9 mouse cellular contexts compared by ENCODE assay signal in the genomic region with DNA sequence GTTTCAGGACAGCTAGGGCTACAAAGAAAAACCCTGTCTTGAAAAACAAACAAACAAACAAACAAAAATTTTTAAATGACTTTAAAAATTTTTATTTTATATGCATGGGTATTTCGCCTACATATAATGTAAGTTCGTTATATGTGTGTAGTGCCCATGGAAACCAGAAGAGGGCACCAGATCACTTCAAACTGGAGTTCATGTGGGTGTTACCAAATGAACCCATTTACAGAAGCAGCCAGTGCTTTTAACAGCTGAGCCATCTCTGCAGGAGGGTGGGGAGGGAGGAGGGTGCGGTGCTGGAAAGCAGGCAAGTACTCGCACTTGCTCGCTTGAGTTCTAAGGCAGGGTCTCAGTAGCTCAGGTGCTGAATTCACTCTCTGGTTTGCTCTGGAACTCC. TPM values are rescaled to one million over a fixed set of nuclear protein-coding genes. Genes with fewer than 3 reads are reported as not detected.
DNase-seq lines count a peak whose midpoint lies in the region; TF ChIP-seq lines count a peak whose summit lies in the region.
"Had no signal": no experiment of that assay in that cellular context is flagged by ENCODE, and none has a peak within 500 bp of the region (broad histone marks: within the 10 kb centered on the region; RNA-seq: fewer than 3 reads in every experiment).

No protein-coding gene starts in this region.

- H3K36me3 ChIP-seq in testis, adult 2 months (ENCODE audit: control insufficient read depth, insufficient read depth, low read length), result no peaks in the 10 kb centered on the region; the same call in 1 of the 2 replicates

- DNase-seq in heart, postnatal 10 days, result peak; percentile 40 to 64
- DNase-seq in heart, postnatal 25 days (ENCODE audit: low spot score), result no peak
- DNase-seq in testis, postnatal 14 days (ENCODE audit: low spot score), result no peak
- DNase-seq in embryo, embryonic 11 days, result peak; percentile 62
- DNase-seq in lung, postnatal 10 days, result peak; percentile 73
- DNase-seq in thymus, postnatal 25 days, result peak; percentile 63
- no peak for DNase-seq in adrenal gland, adult 2 months

- intact Hi-C loops in heart, postnatal 10 days (cut with DNase I), result no loop called here
- intact Hi-C loops in heart, postnatal 25 days (cut with DNase I), result no loop called here

- no peaks in the 10 kb centered on the region for H3K4me1 ChIP-seq in testis, adult 2 months (ENCODE audit: control insufficient read depth, insufficient read depth, low read length)
- H3K4me1 ChIP-seq: embryonic facial prominence, embryonic 13.5 days had no signal

- no peaks in the 10 kb centered on the region for H3K27me3 ChIP-seq in testis, adult 2 months (ENCODE audit: control insufficient read depth, insufficient read depth, low read length)
- H3K27me3 ChIP-seq: embryonic facial prominence, embryonic 13.5 days had no signal

- TF ChIP-seq POLR2A in testis, adult 2 months (IDR thresholded peaks at IDR 0.05; ENCODE audit: control insufficient read depth, low read depth, low read length), result no peak

- no peak overlapping the region for H3K27ac ChIP-seq in testis, adult 2 months (ENCODE audit: control insufficient read depth, insufficient read depth, low read depth, low read length)
- H3K27ac ChIP-seq: embryonic facial prominence, embryonic 13.5 days had no signal

- H3K4me3 ChIP-seq in testis, adult 2 months (ENCODE audit: control insufficient read depth, low read depth, low read length), result no peak overlapping the region
- H3K4me3 ChIP-seq: embryonic facial prominence, embryonic 13.5 days had no signal

- 0 out of 2 replicates have a peak, but pooled peaks have one; percentile 9 for TF ChIP-seq CTCF in testis, adult 2 months (IDR thresholded peaks at IDR 0.05; ENCODE audit: control insufficient read depth, insufficient read depth, insufficient replicate concordance, low read depth, low read length)

RNA-seq across cellular contexts. Expression of gene Rpl12, which starts 21.9 kb away (rescaled TPM):
- total RNA-seq in heart, postnatal 10 days (2021), result 100 to 1,000 TPM in 1 of 2 experiments, 10 to 100 TPM in 1; 94.4 to 121 TPM
- total RNA-seq in heart, postnatal 25 days (2021), result 10 to 100 TPM; 54.8 to 58.8 TPM
- polyA plus RNA-seq in testis, adult 2 months (2012; rRNA removed), result 151 and 167 TPM in 2 replicates
- total RNA-seq in adrenal gland, adult 2 months (2021), result 100 to 1,000 TPM; 136 to 149 TPM
- polyA plus RNA-seq in adrenal gland, adult 2 months (2012; rRNA removed), result 146 and 165 TPM in 2 replicates

RNA-seq across cellular contexts. Expression of gene Lrsam1, which starts 22.0 kb away (rescaled TPM):
- total RNA-seq in heart, postnatal 10 days (2021), result 10 to 100 TPM; 10.7 to 16.2 TPM
- 10 to 100 TPM; 12.4 to 16.4 TPM for total RNA-seq in heart, postnatal 25 days (2021)
- polyA plus RNA-seq in testis, adult 2 months (2012; rRNA removed), result 4.6 and 5.3 TPM in 2 replicates
- 10 to 100 TPM; 18.0 to 25.6 TPM for total RNA-seq in adrenal gland, adult 2 months (2021)
- 24.8 and 26.0 TPM in 2 replicates for polyA plus RNA-seq in adrenal gland, adult 2 months (2012; rRNA removed)

RNA-seq across cellular contexts. Expression of gene Slc2a8, which starts 42.5 kb away (rescaled TPM):
- total RNA-seq in heart, postnatal 10 days (2021), result 10 to 100 TPM; 17.3 to 17.9 TPM
- 10 to 100 TPM; 14.6 to 16.0 TPM for total RNA-seq in heart, postnatal 25 days (2021)
- polyA plus RNA-seq in testis, adult 2 months (2012; rRNA removed), result 50.8 and 62.8 TPM in 2 replicates
- total RNA-seq in adrenal gland, adult 2 months (2021), result 10 to 100 TPM; 14.1 to 23.9 TPM
- 525 and 573 TPM in 2 replicates for polyA plus RNA-seq in adrenal gland, adult 2 months (2012; rRNA removed)

Comparison
In these comparisons a context has a peak if more than half of its experiments do, and no peak if none do; other contexts are left out.
1. DNase-seq: peak in heart, postnatal 10 days (2 of 2), embryo, embryonic 11 days (single experiment), lung, postnatal 10 days (single experiment) and thymus, postnatal 25 days (single experiment); none in heart, postnatal 25 days (single experiment), testis, postnatal 14 days (single experiment) and adrenal gland, adult 2 months (single experiment).